Mouse (Mus musculus): ENCODE measurements at regions not wholly inside any gene's neighbourhood (a gene's known extent, or its start where the extent isn't known, plus 50 kb on each side); places are given as distances from the start of the nearest gene placed in this dataset.

DNA sequence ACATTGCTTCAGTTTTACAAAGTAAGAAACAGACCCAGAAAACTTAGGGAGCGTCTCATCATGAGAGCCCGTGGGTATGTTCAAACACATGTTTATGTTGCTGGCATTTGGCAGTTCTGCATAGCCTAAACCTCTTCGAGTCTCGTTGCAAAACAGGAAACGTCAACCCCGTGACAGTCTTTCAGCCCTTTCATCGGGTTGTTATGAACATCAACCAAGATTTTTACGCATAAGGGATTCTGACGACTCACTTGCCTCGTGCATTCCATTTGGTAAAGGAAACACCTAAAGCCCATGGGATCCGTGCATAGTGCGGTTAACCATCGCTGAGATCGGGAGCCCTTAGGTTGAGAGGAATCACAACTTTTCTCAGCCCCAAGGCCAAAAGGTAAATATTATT is 115.7 kb downstream of the Gpam start:
- DNase-seq = no peak

DNA sequence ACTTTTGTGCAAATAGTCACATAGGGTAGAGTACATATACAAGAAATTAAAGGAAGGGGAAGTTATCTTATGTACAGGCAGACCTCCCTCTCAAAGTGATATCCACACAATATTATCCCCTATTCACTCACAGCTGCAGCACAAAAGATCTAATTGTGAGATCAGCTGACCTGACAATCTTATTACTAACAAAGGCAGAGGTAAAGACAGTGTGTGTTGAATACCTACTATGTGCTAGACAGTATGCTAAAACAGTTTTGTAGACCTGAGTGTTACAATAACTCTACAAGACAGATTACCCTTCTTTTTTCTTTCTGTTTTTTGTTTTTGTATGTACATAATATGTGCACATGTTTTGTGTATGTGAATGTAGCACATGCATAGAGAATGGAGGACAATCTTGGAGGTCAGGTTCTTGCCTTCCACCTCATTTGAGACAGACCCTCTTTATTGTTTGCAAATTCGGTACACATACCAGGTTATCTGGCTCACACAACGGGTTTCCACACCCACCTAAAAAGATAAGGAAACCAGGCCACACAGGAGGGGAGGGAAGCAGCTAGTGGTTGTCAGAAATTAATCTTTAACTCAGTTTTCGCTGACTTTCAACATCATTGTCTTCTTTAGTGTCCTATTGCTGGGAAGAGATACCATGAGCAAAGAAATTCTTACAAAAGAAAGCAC is 118.4 kb downstream of the Gpam start:
- no peak for DNase-seq

DNA sequence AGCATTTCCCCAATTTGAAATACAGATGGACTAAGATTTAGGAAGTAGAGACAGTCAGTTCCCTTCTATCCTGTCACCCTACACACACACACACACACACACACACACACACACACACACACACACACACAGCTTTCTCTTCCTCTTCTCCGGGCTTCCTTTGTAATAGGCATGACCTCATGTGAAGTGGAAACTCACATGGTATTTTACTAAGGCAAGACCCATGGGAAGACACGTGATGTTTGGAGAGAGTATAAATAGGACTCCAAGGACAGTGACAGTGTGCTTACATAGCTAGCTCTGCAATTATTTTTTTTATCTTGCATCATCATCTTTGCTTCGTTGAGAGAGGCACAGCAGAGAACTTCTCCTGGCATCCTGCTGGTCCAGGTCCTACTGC is 137.1 kb downstream of the Gpam start:
- no peak for DNase-seq

GRCm38 (mm10) chr19:54984541-54984940 is 142.5 kb downstream of the Gpam start:
- no peak for DNase-seq

DNA sequence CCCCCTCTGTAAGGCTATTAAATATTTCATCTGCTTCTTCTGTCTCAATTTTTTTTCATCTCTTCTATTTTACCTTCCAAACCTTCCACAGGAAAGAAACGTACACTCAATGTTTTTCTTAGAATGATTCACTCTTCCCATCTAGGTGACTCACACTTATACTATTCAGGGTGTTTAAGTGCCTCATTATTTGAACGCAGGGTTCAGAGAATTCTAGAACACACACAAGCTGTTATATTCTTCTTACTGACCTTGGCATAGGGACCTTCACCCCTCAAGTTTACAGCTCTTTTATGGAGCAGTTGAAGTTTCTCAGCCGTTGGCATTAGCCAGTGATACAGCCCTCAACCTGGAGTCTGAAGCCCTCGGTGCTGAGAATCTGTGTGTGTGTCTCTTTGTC is 144.2 kb downstream of the Gpam start:
- no peak for DNase-seq

DNA sequence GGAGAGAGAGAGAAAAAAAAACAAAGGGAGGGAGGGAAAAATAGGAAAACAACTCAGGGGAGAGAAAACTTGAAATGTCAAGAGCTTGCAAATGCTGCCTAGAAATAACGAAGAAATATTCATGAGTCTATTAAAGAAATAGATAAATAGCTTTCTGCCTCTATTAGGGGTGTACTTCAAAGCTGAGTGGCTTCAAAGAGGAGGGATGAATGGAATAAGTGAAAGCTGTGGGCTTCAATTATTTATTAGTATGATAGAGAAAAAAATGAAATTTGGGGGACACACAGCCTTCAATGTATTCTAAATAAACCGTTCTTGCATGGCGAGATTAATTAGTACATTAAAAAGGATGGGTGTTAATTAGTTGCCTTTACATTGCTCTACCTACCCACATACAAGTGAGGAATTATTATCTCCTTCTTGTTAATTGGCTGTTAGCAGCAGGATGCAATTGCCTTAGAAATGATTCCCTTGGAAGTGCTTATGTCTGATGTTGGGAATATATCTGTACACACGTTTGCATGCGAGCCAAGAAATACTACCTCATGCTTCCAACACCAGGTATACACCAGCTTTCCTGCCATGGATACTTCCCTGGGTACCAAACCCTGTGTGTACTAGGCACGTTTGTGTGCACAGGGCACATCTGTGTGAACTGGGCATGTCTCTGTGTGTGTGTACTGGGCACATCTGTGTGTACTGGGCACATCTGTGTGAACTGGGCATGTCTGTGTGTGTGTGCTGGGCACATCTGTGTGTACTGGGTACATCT is 155.4 kb downstream of the Gpam start:
- no peak for DNase-seq

GRCm38 (mm10) chr19:54958328-54958727 is 168.7 kb downstream of the Gpam start:
- peak; percentile 8 for DNase-seq

- no peak for DNase-seq
Observed at GRCm38 (mm10) chr19:54955096-54955495, 171.9 kb downstream of the Gpam start.

DNA sequence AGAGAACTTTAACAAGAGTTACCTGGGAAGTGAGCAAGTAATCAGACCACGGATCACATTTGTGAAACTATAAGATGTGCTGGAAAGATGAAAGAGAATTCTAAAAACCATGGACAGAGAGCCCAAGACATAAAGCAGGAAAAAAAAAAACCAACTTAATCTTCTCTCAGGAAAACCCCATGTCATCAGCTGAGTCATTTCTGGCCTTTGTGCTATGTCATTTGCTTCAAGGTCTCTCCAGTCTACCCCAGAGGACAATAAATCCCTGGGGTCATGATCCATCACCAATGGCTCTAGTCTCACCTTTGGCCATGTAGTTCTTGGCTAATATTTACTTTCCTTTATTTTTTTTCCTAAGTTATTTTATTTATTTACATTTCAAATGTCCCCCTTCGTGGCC is 174.5 kb downstream of the Gpam start:
- DNase-seq = no peak

- DNase-seq = no peak
Observed at GRCm38 (mm10) chr19:54948359-54949127, 178.5 kb downstream of the Gpam start.

GRCm38 (mm10) chr19:54947583-54947982 is 179.5 kb downstream of the Gpam start:
- no peak for DNase-seq

DNA sequence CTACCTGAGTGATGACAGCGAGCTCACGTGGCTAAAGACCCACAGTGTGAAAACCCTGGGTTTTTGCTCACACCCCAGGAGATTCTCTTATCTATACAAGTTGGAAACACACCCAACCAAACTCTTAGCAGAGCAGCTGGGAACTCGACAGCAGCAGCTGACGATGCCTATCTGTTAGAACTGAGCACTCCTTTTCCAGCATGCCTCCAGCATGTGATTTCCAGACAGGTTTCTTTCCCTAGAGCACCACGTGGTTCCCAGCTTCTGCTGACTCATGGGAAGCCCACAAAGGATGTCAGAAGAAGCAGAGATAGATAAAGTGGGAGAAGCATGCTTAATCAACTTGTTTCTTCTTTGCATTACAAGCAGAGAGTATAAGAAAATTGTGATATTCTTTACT is 194.5 kb downstream of the Gpam start:
- no peak for DNase-seq

GRCm38 (mm10) chr19:54925888-54926287 is 201.2 kb downstream of the Gpam start:
- no peak for DNase-seq

DNA sequence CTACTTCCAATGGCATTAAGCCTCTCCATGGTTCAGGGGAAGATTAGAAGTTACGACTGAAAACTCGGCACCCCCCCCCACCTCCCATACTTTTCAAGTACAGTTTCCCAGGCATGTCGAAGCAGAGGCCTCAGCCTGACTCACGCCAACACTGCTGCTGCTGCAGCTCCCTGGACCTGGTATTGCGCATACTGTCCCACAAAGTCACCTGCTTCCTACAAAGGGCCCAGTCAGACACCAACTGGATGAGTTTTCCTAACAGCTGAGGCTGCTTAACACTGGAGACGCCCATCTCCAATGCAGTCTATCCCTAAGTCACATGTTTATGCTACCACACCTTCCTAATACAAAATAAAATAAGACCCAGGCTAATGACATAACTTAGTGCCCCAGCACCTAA is 207.4 kb downstream of the Gpam start:
- DNase-seq = no peak

- DNase-seq = no peak
Observed at GRCm38 (mm10) chr19:54893622-54894021, 233.4 kb downstream of the Gpam start.

DNA sequence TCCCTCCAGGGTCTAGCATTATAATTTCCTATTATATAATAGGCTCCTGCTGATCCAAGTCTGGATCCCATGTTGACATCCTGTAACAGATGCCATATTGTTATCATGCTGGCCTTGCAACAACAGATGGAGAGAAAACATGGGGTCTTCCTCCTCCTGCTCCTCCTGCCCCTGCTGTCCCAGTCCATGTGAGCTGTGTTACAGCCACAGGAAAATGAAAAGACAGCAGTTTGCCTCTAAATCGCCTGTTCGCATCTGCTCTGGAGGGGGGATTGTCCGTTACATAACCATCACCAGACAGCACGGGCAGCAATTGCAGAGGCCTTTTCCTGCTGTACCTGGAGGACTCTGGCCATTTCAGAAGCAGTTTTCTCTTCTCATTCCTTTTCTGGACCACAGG is 260.0 kb downstream of the Gpam start:
- no peak for DNase-seq

- DNase-seq = no peak
Observed at GRCm38 (mm10) chr19:54855190-54855589, 271.8 kb downstream of the Gpam start.

DNA sequence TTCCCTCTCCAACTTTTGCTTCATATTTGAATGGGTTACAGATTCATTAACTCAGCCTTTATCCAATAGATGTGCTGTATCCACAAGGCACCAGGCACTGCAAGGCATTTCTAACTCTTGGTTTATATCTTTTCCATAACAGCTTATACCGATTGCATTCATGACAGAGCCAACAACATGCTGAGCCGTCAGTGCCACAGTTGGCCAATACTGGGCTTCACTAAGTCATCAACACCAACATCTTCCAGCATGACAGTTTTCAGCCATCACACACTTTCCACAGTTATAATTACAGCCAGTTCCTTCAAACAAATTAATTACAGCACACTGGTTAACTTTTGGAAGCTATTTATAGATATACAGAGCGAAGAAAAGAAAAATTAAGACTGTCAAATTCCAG is 288.8 kb downstream of the Gpam start:
- no peak for DNase-seq

- DNase-seq = no peak
Observed at GRCm38 (mm10) chr19:54836451-54836850, 290.6 kb downstream of the Gpam start.

- no peak for DNase-seq
Observed at GRCm38 (mm10) chr19:54822161-54822560, 304.9 kb downstream of the Gpam start.

DNA sequence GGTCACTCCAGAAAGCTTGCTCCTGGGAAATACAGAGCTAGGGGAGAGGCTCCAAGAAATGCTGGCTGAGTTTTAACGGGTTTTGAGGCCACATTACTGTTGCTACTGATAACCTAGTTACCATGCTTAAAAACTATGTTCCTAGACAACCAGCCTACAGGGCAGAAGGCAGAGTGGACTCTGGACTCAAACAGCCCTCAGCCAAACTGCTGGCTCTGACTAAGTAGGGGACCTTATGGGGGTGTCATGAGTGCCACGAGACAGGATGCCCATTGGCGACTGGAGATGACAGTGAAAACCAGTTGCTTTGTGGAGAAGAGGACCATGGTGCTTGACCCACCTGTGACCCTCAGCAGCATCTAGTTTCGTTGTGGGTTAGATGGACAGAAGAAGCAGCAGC is 306.5 kb downstream of the Gpam start:
- DNase-seq = no peak

DNA sequence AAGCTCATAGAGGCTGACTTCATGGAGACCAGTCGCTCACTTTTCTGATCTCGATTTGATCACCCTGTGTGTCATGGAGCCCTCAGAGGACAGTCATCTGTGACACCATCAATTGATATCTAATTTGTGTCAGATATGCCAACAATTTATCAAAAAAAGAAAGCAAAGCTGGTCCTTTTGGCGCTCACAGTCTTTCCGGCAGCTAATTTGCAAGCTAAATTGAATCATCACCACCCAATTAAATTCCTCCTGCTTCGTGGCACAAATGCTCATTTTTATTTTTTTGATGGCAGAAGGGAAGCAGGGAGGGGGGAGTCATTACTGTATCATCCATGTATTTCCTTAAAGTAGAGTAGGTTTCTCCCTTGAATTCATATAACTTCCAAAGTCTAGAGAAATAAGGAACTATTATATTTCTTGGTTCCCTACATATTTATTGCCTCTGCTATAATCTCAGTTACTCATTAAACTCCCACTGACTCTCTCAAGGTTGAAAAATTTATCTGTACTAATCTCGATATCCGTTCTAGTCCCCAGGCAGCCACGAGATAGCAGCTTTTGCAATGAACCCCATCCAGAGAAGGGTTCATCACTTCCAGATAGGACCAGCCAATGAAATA is 325.8 kb downstream of the Gpam start:
- no peak for DNase-seq

DNA sequence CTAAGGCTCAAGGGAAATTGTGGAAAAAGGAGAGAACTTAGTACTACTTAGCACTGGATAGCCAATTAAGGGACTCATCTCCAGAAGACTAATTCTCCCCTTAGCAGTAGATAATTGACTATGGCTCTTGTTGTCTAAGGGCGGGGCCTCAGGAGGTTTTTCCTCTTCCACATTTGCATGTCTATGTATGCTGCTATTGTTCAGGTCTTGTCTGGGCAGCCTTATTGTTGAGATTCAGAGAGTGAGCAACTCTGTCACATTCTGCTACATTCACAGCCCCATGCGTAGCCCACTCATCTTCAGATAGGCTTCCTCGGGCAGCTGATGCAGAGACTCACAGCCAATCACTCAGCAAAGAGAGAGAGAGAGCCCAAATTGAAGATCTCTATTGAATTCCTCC is 339.9 kb downstream of the Gpam start:
- no peak for DNase-seq

All from adrenal gland, postnatal 25 days (tissue).